Mouse (Mus musculus) midbrain, embryonic 10.5 days (tissue): ENCODE measurements around the gene Usf3. TPM values are rescaled to one million over a fixed set of nuclear protein-coding genes. Genes with fewer than 3 reads are reported as not detected.

Experiments used
- DNase-seq: peaks from one replicate; pipeline ENCODE4 v3.0.0-alpha.2; 2017; ENCODE audit warnings: low spot score
- H3K27ac ChIP-seq: fragments of 300-500 bp; sonication (generic); replicated peaks from 2 replicates; pipeline ENCODE4 v1.5.1; 2016; ENCODE audit warnings: mild to moderate bottlenecking
- H3K27me3 ChIP-seq: fragments of 300-500 bp; sonication (generic); 2 replicates; pipeline ENCODE4 v1.6.1; 2016; ENCODE audit warnings: low read depth, mild to moderate bottlenecking; ENCODE audit not compliant: poor library complexity, severe bottlenecking
- H3K36me3 ChIP-seq: fragments of 300-500 bp; sonication (generic); 2 replicates; pipeline ENCODE4 v1.6.1; 2016; ENCODE audit warnings: mild to moderate bottlenecking, moderate library complexity
- H3K4me1 ChIP-seq: fragments of 300-500 bp; sonication (generic); 2 replicates; pipeline ENCODE4 v1.6.1; 2016
- H3K4me3 ChIP-seq: fragments of 300-500 bp; sonication (generic); 2 replicates; pipeline ENCODE4 v1.5.1; 2016; ENCODE audit warnings: mild to moderate bottlenecking, moderate library complexity
- H3K9me3 ChIP-seq: fragments of 300-500 bp; sonication (generic); replicated peaks from 2 replicates; pipeline ENCODE4 v1.6.1; 2016; ENCODE audit warnings: mild to moderate bottlenecking
- WGBS: fragments of 180-500 bp; shearing (Covaris S2); methylation state at CpG from one replicate; pipeline ENCODE4 v1.1.7; 2016; 5-methylcytosine and 5-hydroxymethylcytosine counted together
- polyA plus RNA-seq: library from polyadenylated mRNA; unstranded; fragments of >200 nt; fragmentation: Nextera tagmentation; extraction: Ambion mirVana; gene quantifications from 2 replicates; pipeline ENCODE4 v1.2.1, GENCODE M21; 2016

The Usf3 gene
- polyA plus RNA-seq, 1 experiment from 2014 or later: 1.7 TPM

DNA sequence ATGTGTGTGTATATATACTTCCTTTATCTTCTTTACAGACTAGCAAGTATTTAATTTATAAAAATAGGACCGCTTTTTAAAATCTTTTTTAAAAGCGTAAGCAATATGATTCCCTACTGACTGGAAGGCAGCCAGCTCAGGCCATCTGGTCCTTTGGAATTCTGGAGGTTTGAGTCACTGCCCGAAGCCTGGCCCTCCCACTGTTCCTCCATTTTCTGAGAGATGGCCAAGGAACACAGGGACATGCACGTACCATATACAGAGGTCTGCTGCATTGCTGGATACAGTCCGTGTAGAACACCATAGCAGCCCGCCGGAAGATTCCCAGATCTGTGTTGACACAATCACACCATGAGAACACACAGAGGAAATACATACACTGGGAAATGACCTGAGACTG is 81.7 kb downstream of the Usf3 start:
- WGBS: 93% methylated on average over 7 of the region's 7 CpGs
- H3K27me3 ChIP-seq: no peaks in the 10 kb centered on the region
- no peaks in the 10 kb centered on the region for H3K4me1 ChIP-seq
- H3K4me3 ChIP-seq: no peak overlapping the region
- no peaks in the 10 kb centered on the region for H3K9me3 ChIP-seq
- DNase-seq: no peak
- no peak overlapping the region for H3K27ac ChIP-seq
- no peaks in the 10 kb centered on the region for H3K36me3 ChIP-seq

GRCm38 (mm10) chr16:44257476-44257875 is 84.4 kb downstream of the Usf3 start:
- Histone ChIP-seq H3K4me3 (no peak overlapping the region), H3K27me3 (no peaks in the 10 kb centered on the region), H3K9me3 (no peaks in the 10 kb centered on the region), H3K4me1 (no peaks in the 10 kb centered on the region), H3K27ac (no peak overlapping the region), H3K36me3 (no peaks in the 10 kb centered on the region)
- no peak for DNase-seq
- WGBS: 87% methylated on average over 3 of the region's 3 CpGs

- no peaks in the 10 kb centered on the region for H3K4me1 ChIP-seq
- H3K9me3 ChIP-seq: no peaks in the 10 kb centered on the region
- WGBS: 74% methylated on average over 2 of the region's 2 CpGs
- no peak overlapping the region for H3K27ac ChIP-seq
- no peaks in the 10 kb centered on the region for H3K36me3 ChIP-seq
- no peaks in the 10 kb centered on the region for H3K27me3 ChIP-seq
- no peak overlapping the region for H3K4me3 ChIP-seq
- no peak for DNase-seq
Observed at GRCm38 (mm10) chr16:44264916-44265315, 91.9 kb downstream of the Usf3 start.

GRCm38 (mm10) chr16:44265562-44265961 is 92.5 kb downstream of the Usf3 start:
- H3K4me1 ChIP-seq: no peaks in the 10 kb centered on the region
- WGBS: 84% methylated on average over 6 of the region's 6 CpGs
- H3K4me3 ChIP-seq: no peak overlapping the region
- H3K27ac ChIP-seq: no peak overlapping the region
- no peaks in the 10 kb centered on the region for H3K27me3 ChIP-seq
- no peaks in the 10 kb centered on the region for H3K36me3 ChIP-seq
- no peaks in the 10 kb centered on the region for H3K9me3 ChIP-seq
- DNase-seq: no peak

- 89% methylated on average over 7 of the region's 7 CpGs for WGBS
- Histone ChIP-seq H3K4me1 (no peaks in the 10 kb centered on the region), H3K36me3 (no peaks in the 10 kb centered on the region), H3K4me3 (no peak overlapping the region), H3K27me3 (no peaks in the 10 kb centered on the region), H3K27ac (no peak overlapping the region), H3K9me3 (no peaks in the 10 kb centered on the region)
- no peak for DNase-seq
Observed at GRCm38 (mm10) chr16:44268541-44269215, 95.6 kb downstream of the Usf3 start.

DNA sequence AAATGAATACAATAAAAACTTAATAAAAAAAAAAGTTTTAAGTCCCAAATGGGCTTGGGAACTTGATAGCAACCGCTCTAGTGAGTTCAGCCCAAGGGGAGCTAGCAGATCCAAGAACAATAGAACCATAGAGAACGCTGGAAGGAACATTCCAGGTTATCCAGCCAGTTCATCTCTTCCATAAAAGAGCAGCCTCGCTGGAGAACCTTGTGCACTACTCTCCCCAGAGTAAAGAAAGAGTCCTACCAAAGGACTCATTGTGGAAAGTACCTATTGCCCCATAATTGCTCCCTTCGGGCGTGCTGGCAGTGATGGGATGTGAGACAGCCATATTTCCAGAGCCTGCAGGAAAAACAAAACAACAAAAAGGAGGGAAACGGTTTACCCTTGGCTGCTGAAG is 96.5 kb downstream of the Usf3 start:
- Histone ChIP-seq H3K27ac (no peak overlapping the region), H3K4me1 (no peaks in the 10 kb centered on the region), H3K27me3 (no peaks in the 10 kb centered on the region), H3K9me3 (no peaks in the 10 kb centered on the region), H3K4me3 (no peak overlapping the region), H3K36me3 (no peaks in the 10 kb centered on the region)
- 85% methylated on average over 6 of the region's 6 CpGs for WGBS
- no peak for DNase-seq

DNA sequence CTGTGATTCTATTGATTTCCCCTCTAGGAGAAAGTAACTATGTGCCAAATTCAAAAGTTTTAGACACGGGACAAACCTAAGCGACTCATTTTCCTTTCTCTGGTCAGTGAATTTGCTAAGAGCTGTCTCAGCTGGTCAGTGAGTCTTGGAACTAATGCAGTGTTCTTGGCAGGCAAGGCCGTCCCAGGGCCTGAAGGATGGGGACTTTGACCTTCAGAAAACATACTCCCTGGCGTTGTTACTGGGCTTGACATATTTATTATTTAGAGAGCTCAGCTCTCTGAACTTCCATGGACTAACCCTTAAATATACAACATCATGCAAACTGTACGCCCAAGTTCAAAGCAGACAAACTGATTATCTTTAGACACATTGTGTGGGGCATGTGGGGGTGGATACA is 97.6 kb downstream of the Usf3 start:
- WGBS: 84% methylated on average over 5 of the region's 5 CpGs
- Histone ChIP-seq H3K9me3 (no peaks in the 10 kb centered on the region), H3K36me3 (no peaks in the 10 kb centered on the region), H3K27me3 (no peaks in the 10 kb centered on the region), H3K4me3 (no peak overlapping the region), H3K27ac (no peak overlapping the region), H3K4me1 (no peaks in the 10 kb centered on the region)
- no peak for DNase-seq

- H3K4me1 ChIP-seq: no peaks in the 10 kb centered on the region
- H3K4me3 ChIP-seq: no peak overlapping the region
- H3K27ac ChIP-seq: no peak overlapping the region
- no peaks in the 10 kb centered on the region for H3K36me3 ChIP-seq
- WGBS: 89% methylated on average over 9 of the region's 9 CpGs
- no peak for DNase-seq
- no peaks in the 10 kb centered on the region for H3K9me3 ChIP-seq
- H3K27me3 ChIP-seq: no peaks in the 10 kb centered on the region
Observed at GRCm38 (mm10) chr16:44271371-44272038, 98.5 kb downstream of the Usf3 start.

Other genes with a start within 250 kb of the Usf3 start
- gene Qtrt2, start 246.4 kb upstream of the Usf3 start, polyA plus RNA-seq: 32.2 and 32.5 TPM in 2 replicates
- gene Zdhhc23, start 193.5 kb upstream of the Usf3 start, polyA plus RNA-seq: 0.17 and 0.40 TPM in 2 replicates
- 2.9 and 3.3 TPM in 2 replicates for gene Gramd1c, start 109.9 kb upstream of the Usf3 start, polyA plus RNA-seq
- gene Atp6v1a, start 33.5 kb upstream of the Usf3 start, polyA plus RNA-seq: 43.3 and 55.5 TPM in 2 replicates
- 129 and 143 TPM in 2 replicates for gene Naa50, start 33.4 kb upstream of the Usf3 start, polyA plus RNA-seq
- gene Sidt1, start 159.9 kb downstream of the Usf3 start, polyA plus RNA-seq: 0.05 and 0.10 TPM in 2 replicates
- 34.1 and 35.8 TPM in 2 replicates for gene Spice1, start 173.9 kb downstream of the Usf3 start, polyA plus RNA-seq
- 0.84 and 1.0 TPM in 2 replicates for gene Cfap44, start 221.6 kb downstream of the Usf3 start, polyA plus RNA-seq